Mouse (Mus musculus): ENCODE measurements at regions not wholly inside any gene's neighbourhood (a gene's known extent, or its start where the extent isn't known, plus 50 kb on each side); places are given as distances from the start of the nearest gene placed in this dataset.

DNA sequence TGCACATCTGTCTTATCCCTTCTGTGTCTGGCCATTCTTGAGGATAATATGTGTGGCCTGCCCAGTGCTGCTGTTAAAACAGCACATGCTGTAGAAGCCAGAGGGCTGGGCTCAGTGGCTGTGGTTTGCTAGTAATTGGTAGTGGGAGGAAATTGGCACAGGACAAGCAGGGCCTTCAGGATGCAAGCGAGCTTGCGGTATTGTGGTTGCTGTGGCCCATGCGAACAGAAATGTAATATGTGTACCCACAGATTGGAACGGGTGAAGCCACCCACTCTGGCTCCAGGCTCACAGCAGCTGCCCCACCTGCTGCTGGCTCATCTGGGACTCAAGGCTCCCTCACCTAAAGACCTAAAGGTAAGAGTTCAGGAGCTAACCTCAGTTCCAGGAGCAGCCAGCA is 51.8 kb upstream of the Tgm3 start:
- no peak for TF ChIP-seq CTCF (IDR thresholded peaks at IDR 0.05; ENCODE audit: low read depth, low read length)
- no peak for TF ChIP-seq POLR2A (IDR thresholded peaks at IDR 0.05; ENCODE audit: extremely low read depth, insufficient read depth, low read length)

Data from liver, adult 2 months (tissue).